Mouse (Mus musculus) intestine, embryonic 14.5 days (tissue): ENCODE measurements around the gene Ccr5. TPM values are rescaled to one million over a fixed set of nuclear protein-coding genes. Genes with fewer than 3 reads are reported as not detected.
"Not testable (repeated sequence)": the region's sequence is repeated elsewhere in the genome, so short reads cannot be mapped to it uniquely, and the experiment has no call there.

Experiments used
- ATAC-seq: fragments of 200-750 bp; cut with Nextera tagmentation; replicated peaks from 2 replicates; pipeline ENCODE4 v1.8.0; 2017; ENCODE audit warnings: low read depth, moderate number of reproducible peaks, moderate TSS enrichment, moderate library complexity; ENCODE audit not compliant: low FRiP score, low TSS enrichment
- DNase-seq: peaks from one replicate; pipeline ENCODE4 v3.0.0-alpha.2; 2018; ENCODE audit warnings: low spot score
- H3K27ac ChIP-seq: fragments of 300-500 bp; sonication (generic); 2 replicates; pipeline ENCODE4 v1.5.1; 2014; ENCODE audit warnings: low read depth, mild to moderate bottlenecking, control low read depth
- H3K27me3 ChIP-seq: fragments of 300-500 bp; sonication (generic); replicated peaks from 2 replicates; pipeline ENCODE4 v1.6.1; 2014; ENCODE audit warnings: low read length, control low read depth; ENCODE audit not compliant: control insufficient read depth, insufficient read depth
- H3K36me3 ChIP-seq: fragments of 300-500 bp; sonication (generic); 2 replicates; pipeline ENCODE4 v1.6.1; 2014; ENCODE audit warnings: low read length, control low read depth; ENCODE audit not compliant: control insufficient read depth, insufficient read depth
- H3K4me1 ChIP-seq: fragments of 300-500 bp; sonication (generic); replicated peaks from 2 replicates; pipeline ENCODE4 v1.6.1; 2014; ENCODE audit warnings: low read length, control low read depth, mixed read lengths; ENCODE audit not compliant: control insufficient read depth, insufficient read depth
- H3K4me2 ChIP-seq: fragments of 300-500 bp; sonication (generic); 2 replicates; pipeline ENCODE4 v1.6.1; 2014; ENCODE audit warnings: low read length
- H3K4me3 ChIP-seq: fragments of 300-500 bp; sonication (generic); 2 replicates; pipeline ENCODE4 v1.5.1; 2014; ENCODE audit warnings: low read depth, low read length, control low read depth, mixed read lengths
- H3K9ac ChIP-seq: fragments of 300-500 bp; sonication (generic); 2 replicates; pipeline ENCODE4 v1.6.1; 2014; ENCODE audit warnings: mild to moderate bottlenecking, low read length
- H3K9me3 ChIP-seq: fragments of 300-500 bp; sonication (generic); 2 replicates; pipeline ENCODE4 v1.6.1; 2016; ENCODE audit warnings: low read length, control low read depth; ENCODE audit not compliant: control insufficient read depth
- WGBS: fragments of 180-500 bp; shearing (Covaris S2); extraction: QIAGEN DNeasy Blood & Tissue Kit; methylation state at CpG from one replicate; pipeline ENCODE4 v1.1.7; 2014; 5-methylcytosine and 5-hydroxymethylcytosine counted together
- polyA plus RNA-seq: library from polyadenylated mRNA; unstranded; fragments of >200 nt; fragmentation: Nextera tagmentation; extraction: Ambion mirVana; gene quantifications from 2 replicates; pipeline ENCODE4 v1.2.1, GENCODE M21; 2014

Ccr5 gene
- 0.77 and 1.7 TPM in 2 replicates for polyA plus RNA-seq

- WGBS, result 77% methylated on average over 3 of the region's 3 CpGs
- Histone ChIP-seq H3K4me2 (no peak within 1 kb of the TSS), H3K27me3 (no peaks in the 10 kb centered on the region), H3K9ac (no peak within 1 kb of the TSS), H3K4me1 (peaks cover 4% of the 10 kb centered on the region; the same call in 1 of the 2 replicates), H3K9me3 (no peaks in the 10 kb centered on the region), H3K4me3 (no peak within 1 kb of the TSS), H3K36me3 (no peaks in the 10 kb centered on the region), H3K27ac (no peak within 1 kb of the TSS)
- DNase-seq (no peak), ATAC-seq (no peak)
These were observed at the start of gene Ccr5 for GRCm38 (mm10) chr9:124121387-124122184. Gene Ccr5 (plus strand): TSS chr9:124121543.

DNA sequence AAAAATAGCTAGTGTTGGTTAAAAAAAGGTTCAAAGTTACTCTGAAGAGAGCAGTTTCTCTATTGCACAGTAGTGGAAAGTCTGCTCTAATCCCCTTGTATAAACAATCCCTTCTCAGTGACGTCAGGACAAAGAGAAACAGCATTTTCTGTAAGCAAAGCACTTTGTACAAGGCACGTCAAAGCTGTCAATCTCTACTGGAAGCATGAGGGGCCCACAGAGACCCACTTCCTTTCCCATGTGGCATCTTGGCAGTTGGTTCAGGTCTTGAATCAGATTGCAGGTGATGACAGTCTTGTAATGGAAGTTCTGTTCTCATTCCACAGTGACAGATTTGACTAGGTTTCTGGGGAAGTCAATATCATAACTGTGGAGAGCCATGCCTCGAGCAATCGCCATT is 41.5 kb upstream of the Ccr5 start:
- H3K9ac ChIP-seq, result no peak overlapping the region
- no peaks in the 10 kb centered on the region for H3K4me1 ChIP-seq
- ATAC-seq, result no peak
- no peak overlapping the region for H3K4me3 ChIP-seq
- H3K27me3 ChIP-seq, result no peaks in the 10 kb centered on the region
- H3K27ac ChIP-seq, result no peak overlapping the region
- DNase-seq, result no peak
- H3K9me3 ChIP-seq, result no peaks in the 10 kb centered on the region
- H3K36me3 ChIP-seq, result no peaks in the 10 kb centered on the region
- WGBS, result 52% methylated on average over 4 of the region's 4 CpGs
- H3K4me2 ChIP-seq, result no peak overlapping the region

DNA sequence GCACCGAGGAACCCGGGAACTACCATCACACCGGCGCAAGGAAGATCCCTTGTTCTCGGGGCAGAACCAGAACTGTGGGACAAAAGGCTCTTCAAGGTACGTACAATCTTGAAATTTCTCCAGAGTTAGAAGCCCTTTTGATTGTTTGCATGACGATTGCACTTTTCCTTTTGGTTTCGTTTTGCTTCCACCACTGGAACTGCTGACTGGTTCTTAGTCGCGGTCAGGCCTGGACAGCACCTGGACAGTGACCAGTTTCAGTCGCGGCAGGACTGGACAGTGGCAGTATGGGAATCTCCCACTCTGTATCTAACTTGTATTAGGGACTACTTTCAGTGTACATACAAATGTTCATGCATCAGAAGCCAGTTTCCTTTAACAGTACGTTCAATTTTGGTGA is 40.9 kb upstream of the Ccr5 start:
- H3K27me3 ChIP-seq, H3K27ac ChIP-seq, H3K36me3 ChIP-seq, H3K9ac ChIP-seq, H3K4me2 ChIP-seq, H3K4me3 ChIP-seq, DNase-seq, H3K9me3 ChIP-seq, ATAC-seq, H3K4me1 ChIP-seq: not testable (repeated sequence)
- WGBS, result 93% methylated on average over 12 of the region's 13 CpGs

- no peak for DNase-seq
- 72% methylated on average over 1 of the region's 1 CpGs for WGBS
- H3K9me3 ChIP-seq, result no peaks in the 10 kb centered on the region
- H3K36me3 ChIP-seq, result no peaks in the 10 kb centered on the region
- ATAC-seq, result no peak
- no peak overlapping the region for H3K27ac ChIP-seq
- H3K27me3 ChIP-seq, result no peaks in the 10 kb centered on the region
- H3K4me1 ChIP-seq, result no peaks in the 10 kb centered on the region
- no peak overlapping the region for H3K9ac ChIP-seq
- no peak overlapping the region for H3K4me2 ChIP-seq
- no peak overlapping the region for H3K4me3 ChIP-seq
These were observed 30.9 kb upstream of the Ccr5 start for GRCm38 (mm10) chr9:124090441-124090840.

DNA sequence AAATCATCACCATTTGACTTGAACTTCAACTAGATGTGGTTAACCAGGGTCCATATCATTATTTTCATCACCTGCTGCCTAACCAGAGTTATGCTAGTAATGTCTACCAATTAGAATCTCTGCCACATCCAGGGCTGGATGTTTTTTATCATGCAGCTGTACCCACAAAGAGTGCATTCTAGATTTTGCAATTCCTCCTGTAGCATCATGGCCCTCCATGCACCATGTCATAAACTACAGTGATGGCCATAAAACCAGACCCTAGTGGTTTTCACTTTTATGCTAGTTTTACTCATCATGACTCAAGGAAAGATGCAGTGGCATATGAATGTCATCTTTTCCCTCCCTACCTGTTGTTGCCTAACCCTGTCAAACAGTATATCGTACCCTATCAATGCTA is 22.2 kb upstream of the Ccr5 start:
- H3K4me2 ChIP-seq, result no peak overlapping the region
- no peaks in the 10 kb centered on the region for H3K4me1 ChIP-seq
- WGBS, result 79% methylated on average over 1 of the region's 1 CpGs
- DNase-seq (no peak), ATAC-seq (no peak)
- no peaks in the 10 kb centered on the region for H3K36me3 ChIP-seq
- H3K9ac ChIP-seq, result no peak overlapping the region
- H3K9me3 ChIP-seq, result no peaks in the 10 kb centered on the region
- H3K27me3 ChIP-seq, result no peaks in the 10 kb centered on the region
- H3K4me3 ChIP-seq, result no peak overlapping the region
- no peak overlapping the region for H3K27ac ChIP-seq

DNA sequence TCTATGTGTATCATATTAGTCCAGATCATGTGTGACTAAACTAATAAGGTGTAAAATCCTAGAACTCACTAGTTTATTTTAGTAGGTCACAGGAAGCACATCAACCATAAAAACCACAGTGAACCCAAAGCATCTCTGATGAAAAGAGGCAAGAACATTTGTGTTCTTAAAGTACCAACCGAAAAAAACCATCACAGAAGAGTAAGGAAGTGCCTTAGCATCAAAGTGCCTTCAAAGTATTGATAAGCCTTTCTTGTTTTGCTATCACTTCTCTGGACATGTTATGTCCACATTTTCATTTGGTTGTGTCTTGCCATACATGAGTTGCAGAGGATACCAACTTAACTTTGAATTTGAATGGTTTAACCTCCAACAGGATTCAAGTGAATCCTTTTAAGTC is 21.0 kb upstream of the Ccr5 start:
- DNase-seq (no peak), ATAC-seq (no peak)
- no peak overlapping the region for H3K4me3 ChIP-seq
- no peaks in the 10 kb centered on the region for H3K27me3 ChIP-seq
- no peaks in the 10 kb centered on the region for H3K9me3 ChIP-seq
- 78% methylated on average over 1 of the region's 1 CpGs for WGBS
- H3K36me3 ChIP-seq, result no peaks in the 10 kb centered on the region
- no peaks in the 10 kb centered on the region for H3K4me1 ChIP-seq
- no peak overlapping the region for H3K27ac ChIP-seq
- H3K4me2 ChIP-seq, result no peak overlapping the region
- H3K9ac ChIP-seq, result no peak overlapping the region

GRCm38 (mm10) chr9:124101723-124102122 is 19.6 kb upstream of the Ccr5 start, which contains the start of gene Ccr2:
Gene Ccr2 (plus strand): TSS chr9:124101950.
- no peak for ATAC-seq
- no peak for DNase-seq
- Histone ChIP-seq H3K27ac (no peak within 1 kb of the TSS), H3K9me3 (no peaks in the 10 kb centered on the region), H3K9ac (no peak within 1 kb of the TSS), H3K4me3 (no peak within 1 kb of the TSS), H3K36me3 (no peaks in the 10 kb centered on the region), H3K4me2 (no peak within 1 kb of the TSS), H3K27me3 (no peaks in the 10 kb centered on the region), H3K4me1 (no peaks in the 10 kb centered on the region)
- 84% methylated on average over 4 of the region's 4 CpGs for WGBS

DNA sequence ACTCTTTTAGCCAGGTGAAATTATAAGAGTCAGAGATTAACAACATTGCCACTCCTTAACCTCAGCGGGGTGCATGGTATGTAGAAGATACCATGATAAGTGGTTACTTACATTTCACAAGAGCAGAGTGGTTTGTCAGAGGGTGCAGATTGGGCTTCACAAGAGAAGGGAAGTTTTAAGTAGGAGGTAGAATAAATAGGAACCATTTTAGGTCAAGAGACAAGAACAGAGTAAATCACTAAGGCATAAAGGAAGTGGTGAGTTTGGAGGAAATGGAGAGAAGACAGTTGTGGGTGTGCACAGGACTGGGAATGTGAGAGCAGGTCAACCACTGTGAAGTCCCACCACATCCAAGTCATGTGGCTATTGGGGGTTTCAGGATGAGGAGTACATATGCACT is 18.1 kb upstream of the Ccr5 start:
- no peak overlapping the region for H3K9ac ChIP-seq
- no peaks in the 10 kb centered on the region for H3K27me3 ChIP-seq
- ATAC-seq (no peak), DNase-seq (no peak)
- H3K9me3 ChIP-seq, result no peaks in the 10 kb centered on the region
- H3K4me1 ChIP-seq, result no peaks in the 10 kb centered on the region
- H3K36me3 ChIP-seq, result no peaks in the 10 kb centered on the region
- H3K27ac ChIP-seq, result no peak overlapping the region
- no peak overlapping the region for H3K4me2 ChIP-seq
- H3K4me3 ChIP-seq, result no peak overlapping the region
- WGBS, result 48% methylated on average over 1 of the region's 1 CpGs

- Histone ChIP-seq H3K36me3 (no peaks in the 10 kb centered on the region), H3K4me2 (no peak overlapping the region), H3K27ac (no peak overlapping the region), H3K4me1 (no peaks in the 10 kb centered on the region), H3K27me3 (no peaks in the 10 kb centered on the region), H3K9ac (no peak overlapping the region), H3K4me3 (no peak overlapping the region), H3K9me3 (no peaks in the 10 kb centered on the region)
- no peak for DNase-seq
- no peak for ATAC-seq
These were observed 16.1 kb upstream of the Ccr5 start for GRCm38 (mm10) chr9:124105196-124105595.
